Mouse (Mus musculus) adrenal gland, postnatal 10 days (tissue): ENCODE measurements at regions not wholly inside any gene's neighbourhood (a gene's known extent, or its start where the extent isn't known, plus 50 kb on each side); places are given as distances from the start of the nearest gene placed in this dataset.
A peak's percentile ranks its signal among the peaks of the same experiment; 100 is the strongest.

Experiments used
- DNase-seq: peaks from one replicate; pipeline ENCODE4 v3.0.0; 2021; ENCODE audit warnings: mixed read lengths

DNA sequence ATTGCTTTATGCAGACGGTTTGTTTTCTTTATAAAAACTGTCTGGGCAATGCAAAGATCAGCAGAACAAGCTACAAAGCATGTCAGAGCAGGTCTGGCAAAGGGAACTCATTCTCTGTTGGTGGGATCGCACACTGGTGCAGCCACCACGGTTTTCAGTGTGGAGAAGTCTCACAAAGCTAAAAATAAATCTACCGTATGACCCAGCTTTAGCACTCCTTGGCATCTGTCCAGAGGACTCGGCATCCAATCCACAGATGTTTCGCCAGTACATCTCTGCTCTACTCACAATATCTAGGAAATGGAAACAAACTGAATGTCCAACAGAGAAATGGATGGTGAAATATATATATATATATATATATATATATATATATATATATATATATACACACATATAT is 69.4 kb upstream of the Tbc1d5 start:
- no peak for DNase-seq

DNA sequence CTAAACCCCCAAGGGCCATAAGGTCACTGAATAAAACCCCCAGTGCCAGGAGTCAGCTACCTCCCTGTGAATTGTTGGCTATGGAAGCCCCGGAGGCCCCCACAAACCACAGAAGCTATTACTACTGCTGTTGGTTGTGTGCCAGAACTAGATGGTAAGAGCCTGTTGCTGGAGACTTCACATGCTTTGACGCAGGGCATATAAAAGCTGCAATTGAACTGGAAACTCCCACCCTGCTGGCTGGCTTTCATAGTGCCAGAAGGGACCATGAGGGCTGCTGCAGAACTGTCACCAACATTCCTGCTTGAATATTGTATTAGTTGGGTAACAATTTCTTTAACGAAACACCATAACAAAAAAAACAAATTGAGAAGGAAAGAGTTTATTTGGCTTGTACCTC is 66.9 kb upstream of the Tbc1d5 start:
- DNase-seq = no peak

GRCm38 (mm10) chr17:51240360-51240993 is 61.3 kb upstream of the Tbc1d5 start:
- DNase-seq = peak; percentile 21

GRCm38 (mm10) chr17:51239465-51239864 is 60.3 kb upstream of the Tbc1d5 start:
- DNase-seq = no peak
